Mouse (Mus musculus) cerebellum, adult 18-20 months (tissue): Measurements from ENCODE around the gene Slc7a4.
"Not testable (repeated sequence)": the region's sequence is repeated elsewhere in the genome, so short reads cannot be mapped to it uniquely, and the experiment has no call there.

Experiments
- DNase-seq, 2 experiments: peaks; one replicate each; pipeline ENCODE4 v3.0.0; 2021

Slc7a4 gene

DNA sequence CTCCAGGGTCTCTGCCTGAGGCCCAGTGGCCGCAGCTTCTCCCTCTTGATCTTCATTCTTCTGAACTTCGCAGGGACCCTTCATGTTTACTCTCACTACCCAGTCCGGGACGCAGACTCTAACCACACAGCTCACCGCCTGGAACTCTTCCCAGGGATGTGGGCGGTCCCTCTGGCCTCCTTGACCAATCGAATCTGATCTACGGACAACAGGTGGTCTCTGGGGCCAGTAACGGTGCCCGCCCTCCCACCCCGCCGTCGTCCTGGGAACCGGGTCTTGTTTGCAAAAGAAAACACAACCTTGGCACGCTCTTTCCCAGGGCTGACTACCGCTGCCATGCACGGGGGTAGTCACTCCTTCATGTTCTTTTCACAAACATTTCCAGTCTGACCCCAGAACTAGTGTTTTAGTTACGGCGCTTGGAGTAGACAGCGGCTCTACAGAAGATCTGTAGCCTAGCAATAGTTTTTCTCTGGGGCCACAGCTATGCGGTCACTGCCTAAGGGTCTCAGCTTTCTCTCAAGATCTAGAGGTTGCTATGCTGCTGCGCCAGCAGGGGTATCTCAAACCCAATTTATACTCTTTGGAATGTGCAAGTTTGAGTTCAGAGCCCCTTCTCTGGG, 21.8 kb downstream of the Slc7a4 start, which contains the start of gene Lrrc74b:
Lrrc74b (minus strand) TSS at position 120 of the 623 bp plus-strand sequence.
- DNase-seq = no peak

GRCm38 (mm10) chr16:17559396-17560027, 23.5 kb downstream of the Slc7a4 start:
- no peak for DNase-seq

GRCm38 (mm10) chr16:17558811-17559210, 24.2 kb downstream of the Slc7a4 start:
- no peak for DNase-seq

GRCm38 (mm10) chr16:17557947-17558480, 25.0 kb downstream of the Slc7a4 start:
- peak; percentile 71 to 88 for DNase-seq

GRCm38 (mm10) chr16:17556907-17557306, 26.1 kb downstream of the Slc7a4 start:
- no peak for DNase-seq

DNA sequence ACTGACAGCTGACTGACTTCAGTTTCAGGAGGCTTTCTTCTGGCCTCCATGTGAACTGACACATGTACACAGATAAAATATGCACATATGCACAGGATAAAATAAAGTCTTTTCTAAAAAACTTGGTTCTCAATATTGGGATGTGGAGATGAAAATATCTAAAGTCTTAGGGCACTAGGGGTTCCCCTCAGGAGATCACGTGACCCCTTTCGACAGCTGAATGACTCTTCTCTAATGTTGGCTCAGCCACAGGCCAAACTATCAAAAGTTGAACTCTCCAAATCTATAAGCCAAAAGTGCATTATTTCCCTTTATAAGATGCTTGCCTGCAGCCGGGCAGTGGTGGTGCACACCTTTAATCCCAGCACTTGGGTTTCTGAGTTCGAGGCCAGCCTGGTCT, 26.8 kb downstream of the Slc7a4 start:
- DNase-seq = no peak

DNA sequence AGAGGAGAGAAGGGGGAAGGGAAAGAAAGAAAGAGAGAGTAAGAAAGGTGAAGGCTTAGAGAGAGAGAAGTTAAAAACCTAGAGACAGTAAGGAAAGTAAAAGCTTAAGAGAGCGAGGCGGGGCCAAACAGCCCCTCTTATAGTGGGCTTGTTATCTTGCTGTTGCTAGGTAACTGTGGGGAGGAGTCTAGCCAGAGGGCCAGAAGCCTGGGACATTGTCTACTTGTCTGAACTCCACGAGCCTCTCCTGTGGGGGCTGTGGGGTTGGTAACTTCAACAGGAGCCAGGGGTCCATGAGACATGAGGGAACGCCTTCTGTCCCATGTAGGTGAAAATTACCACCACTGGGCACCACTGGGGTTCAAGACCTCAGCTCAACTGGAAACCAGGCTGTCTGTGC, 28.3 kb downstream of the Slc7a4 start:
- not testable (repeated sequence) for DNase-seq

DNA sequence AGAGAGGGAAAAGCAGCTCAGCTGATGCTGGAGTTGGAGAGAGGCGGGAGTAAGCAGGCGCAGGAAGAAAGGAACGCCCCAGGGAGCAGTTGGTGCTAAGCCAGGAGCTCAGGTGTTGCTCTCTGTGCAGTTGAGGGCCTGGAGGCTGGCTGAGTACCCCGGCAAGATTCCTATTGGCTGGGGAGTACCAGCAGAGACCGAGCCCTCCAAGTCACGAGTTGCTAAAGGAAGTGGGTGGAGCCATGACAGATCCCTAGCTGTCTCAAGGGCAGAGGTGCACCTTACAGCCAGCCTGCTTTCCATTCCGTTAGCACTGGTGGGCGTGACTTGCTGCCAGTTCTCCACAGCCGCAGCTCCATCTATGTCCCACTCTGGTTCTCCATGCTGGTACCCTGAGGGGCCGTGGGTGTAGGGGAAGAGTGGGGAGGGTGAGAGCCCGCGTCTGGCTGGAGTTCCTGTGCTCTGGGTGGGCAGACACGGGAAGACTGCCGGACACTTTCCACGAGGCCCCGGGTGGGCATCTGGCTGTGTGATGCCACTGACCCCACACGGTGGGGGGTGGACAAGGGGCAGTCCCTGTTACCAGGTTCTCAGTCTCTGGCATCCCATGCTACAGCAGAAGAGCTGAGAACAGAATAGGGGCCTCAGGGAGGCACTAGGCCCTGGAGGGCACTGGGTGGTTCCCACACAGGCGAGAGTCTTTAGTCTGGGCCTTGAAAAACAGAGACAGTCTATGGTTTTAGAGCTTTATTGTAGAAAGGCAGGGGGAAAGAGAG, 28.9 kb downstream of the Slc7a4 start:
- DNase-seq = no peak

DNA sequence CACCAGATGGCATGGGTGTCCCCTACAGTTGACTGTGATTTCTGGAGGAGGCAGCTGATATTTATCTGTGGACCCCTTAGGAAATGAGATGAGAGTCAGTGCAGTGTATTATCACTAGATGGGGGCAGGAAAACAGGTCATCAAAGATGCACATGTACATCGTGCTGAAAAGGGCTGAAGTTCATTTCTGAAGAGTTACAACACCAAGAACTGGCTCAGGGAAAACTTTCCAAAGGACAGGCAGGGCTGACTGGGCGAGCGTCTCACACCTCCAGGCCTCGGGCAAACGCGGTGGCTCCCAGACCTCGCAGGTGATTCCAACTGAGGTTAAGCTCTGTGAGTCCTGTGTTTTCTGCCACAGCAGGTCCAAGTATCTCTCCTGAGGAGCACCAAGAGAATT, 30.2 kb downstream of the Slc7a4 start:
- no peak for DNase-seq

GRCm38 (mm10) chr16:17542632-17543031, 40.4 kb downstream of the Slc7a4 start:
- DNase-seq = no peak

- peak; percentile 42 to 50 for DNase-seq
Observed at GRCm38 (mm10) chr16:17536584-17536983, 46.4 kb downstream of the Slc7a4 start.

- no peak for DNase-seq
Observed at GRCm38 (mm10) chr16:17532676-17533329, 50.2 kb downstream of the Slc7a4 start.

DNA sequence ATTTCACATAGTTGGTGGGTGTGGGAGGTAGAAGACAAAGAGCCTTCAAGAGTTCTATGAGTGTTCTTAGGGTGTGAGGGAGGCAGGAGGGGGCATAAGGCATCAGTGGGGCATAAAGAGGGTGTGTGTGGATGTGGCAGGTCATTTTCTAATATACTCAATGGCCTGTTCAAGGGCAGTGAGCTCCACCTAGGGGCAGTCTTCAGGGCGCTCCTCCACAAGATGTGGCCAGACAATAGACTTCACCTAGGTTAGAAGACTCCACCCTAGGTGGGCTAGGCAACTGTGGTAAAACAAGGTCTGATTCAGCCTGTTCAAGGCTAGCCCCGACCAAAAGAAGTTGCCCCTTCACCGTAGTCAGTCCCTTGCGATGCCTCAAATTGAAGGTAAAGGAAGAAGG, 50.7 kb downstream of the Slc7a4 start:
- peak; percentile 44 to 58 for DNase-seq

DNA sequence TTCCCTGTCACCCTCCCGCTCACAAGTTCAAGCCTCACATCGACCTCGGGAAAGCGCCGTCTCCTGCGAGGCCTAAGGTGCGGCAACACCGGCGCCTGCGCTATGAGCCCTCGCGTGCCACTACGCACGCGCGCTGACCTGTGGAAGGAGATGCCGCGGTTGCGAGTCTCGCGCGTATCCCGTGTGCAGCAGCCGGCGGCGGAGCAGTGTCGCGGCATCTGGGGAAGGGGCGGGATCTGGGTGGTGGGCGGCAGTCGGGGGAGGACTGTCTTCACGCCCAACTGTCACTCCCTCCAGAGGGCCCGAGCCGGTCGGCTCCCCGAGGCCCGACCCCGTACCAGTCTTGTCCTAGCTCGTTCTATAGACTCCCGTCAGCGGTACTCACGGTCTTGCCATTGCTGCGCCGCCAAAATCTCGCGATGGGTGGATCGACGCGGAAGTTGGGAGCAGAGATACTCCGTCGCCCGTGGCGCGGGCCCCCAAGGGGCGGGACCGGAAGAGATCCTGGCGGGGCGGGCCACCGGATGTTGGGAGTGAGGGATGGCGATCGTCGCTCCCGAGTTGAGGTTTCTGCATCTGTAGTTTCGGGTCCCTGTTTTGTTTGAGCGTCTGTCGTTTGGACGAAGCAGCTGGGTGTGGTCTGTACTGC, 52.2 kb downstream of the Slc7a4 start, which contains the start of gene Thap7:
Thap7 (minus strand) TSS at position 497 of the 649 bp plus-strand sequence.
- DNase-seq = peak; percentile 95

DNA sequence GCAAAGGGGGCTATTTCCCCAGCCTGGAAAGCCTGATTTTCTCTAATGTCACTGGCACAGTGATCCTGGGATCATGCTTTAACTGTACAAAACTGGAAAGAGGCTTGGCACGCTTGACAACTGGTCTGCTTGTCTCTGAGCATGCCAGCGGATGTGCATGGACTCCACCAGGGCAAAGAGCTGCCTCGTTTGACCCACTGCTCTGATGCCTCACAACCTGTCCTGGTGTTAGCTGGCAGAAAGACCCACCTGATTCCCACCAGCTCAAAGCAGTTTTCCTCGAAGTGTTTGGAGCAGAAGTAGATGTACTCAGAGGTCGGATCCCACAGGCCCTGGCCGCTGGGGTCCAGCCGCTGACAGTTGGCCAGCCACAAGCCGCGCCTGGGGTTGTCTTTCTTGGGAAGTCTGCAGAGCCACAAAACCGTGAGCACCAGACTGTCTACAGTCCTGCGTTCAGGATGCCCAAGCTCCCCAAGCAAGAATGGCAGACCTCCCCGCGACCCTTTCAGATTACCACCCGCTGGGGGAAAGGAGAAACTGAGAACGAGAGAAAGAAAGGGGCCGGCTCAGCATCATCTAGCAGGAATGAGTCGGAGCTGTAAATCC, 52.9 kb downstream of the Slc7a4 start:
- DNase-seq = peak in 1 of 2 experiments; percentile 46

DNA sequence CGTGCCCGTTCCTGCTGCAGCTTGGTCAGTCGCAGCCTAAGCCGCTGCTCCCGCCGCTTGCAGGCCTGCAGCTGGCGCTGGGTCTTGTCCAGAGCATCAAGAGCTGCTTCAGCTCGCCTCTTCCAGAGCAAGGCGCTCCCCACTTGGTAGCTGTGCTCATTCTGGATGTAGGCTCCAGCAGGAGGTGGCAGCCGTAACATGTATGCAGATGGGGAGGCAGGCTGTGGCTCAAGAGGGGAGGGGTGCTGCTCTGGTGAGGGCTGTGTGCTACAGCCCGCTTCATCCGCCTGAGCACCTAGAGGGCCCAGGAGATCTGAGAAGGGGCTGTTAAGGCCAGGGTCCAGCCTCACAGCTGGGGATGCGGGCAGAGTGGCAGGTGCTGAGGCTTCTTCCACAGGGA, 54.7 kb downstream of the Slc7a4 start:
- DNase-seq = no peak

DNA sequence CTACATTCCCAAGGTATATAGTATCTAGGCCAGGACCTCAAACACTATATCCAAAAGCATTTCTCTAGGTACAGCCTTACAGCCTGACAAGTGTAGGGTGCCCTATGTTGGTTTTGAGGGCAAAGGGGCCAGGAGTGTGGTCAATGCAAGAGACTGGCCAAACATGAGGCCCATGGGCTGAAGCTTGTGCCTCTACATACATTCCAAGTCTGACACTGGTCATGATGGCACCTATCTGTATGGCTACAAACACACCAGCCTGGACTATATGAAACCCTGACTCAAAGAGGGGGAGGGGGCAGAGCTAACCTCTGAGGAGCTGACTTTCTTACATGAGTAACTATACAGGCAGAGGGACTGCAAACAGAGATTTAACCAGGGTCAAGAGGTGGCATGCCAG, 55.4 kb downstream of the Slc7a4 start:
- no peak for DNase-seq

GRCm38 (mm10) chr16:17526223-17526622, 56.8 kb downstream of the Slc7a4 start:
- no peak for DNase-seq

DNA sequence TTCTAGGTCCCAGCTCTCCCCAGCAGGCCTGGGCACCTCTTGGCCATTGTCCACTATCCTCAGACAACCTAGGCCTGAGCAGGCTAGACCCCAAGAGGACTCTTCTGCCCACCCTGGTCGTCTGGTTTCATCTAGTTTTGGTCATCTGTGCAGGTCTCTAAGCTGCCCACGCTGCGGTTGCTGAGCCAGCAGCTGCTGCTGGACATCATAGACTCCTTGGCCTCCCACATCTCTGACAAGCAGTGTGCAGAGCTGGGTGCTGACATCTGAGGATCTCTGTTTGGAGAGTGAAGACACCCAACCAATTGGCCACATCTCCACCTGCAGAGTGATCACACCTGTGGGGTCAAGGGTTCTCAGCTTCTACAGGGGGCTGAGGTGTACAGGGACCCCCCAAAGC, 57.5 kb downstream of the Slc7a4 start:
- DNase-seq = no peak

DNA sequence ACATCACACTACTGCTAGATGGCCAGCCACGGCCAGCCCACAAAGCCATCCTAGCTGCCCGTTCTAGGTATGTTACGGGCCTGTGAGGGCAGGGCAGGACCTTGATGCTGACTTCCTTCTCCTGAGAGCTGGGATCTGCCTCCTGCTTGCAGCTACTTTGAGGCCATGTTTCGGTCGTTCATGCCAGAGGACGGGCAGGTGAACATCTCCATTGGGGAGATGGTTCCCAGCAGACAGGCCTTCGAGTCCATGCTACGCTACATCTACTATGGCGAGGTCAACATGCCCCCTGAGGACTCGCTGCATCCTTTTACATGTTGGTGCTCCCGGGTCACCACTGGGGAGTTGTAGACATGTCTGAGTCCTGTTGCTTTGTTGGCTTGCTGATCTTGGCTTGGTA, 58.9 kb downstream of the Slc7a4 start:
- DNase-seq = no peak
